Mouse (Mus musculus) T-helper 17 cell (primary cell): ENCODE results near the gene Zfp809.

Experiments used
- in situ Hi-C, 2 experiments: fragments of 300-600 bp; cut with MboI, MseI; formaldehyde crosslinking; loops; 1 replicate in 1 of 2; 2 replicates in 1 of 2; pipeline ENCODE4 v1.15.1; 2025; ENCODE audit warnings: high pct_unique_total_duplicates in 2 of 2

Gene Zfp809

DNA sequence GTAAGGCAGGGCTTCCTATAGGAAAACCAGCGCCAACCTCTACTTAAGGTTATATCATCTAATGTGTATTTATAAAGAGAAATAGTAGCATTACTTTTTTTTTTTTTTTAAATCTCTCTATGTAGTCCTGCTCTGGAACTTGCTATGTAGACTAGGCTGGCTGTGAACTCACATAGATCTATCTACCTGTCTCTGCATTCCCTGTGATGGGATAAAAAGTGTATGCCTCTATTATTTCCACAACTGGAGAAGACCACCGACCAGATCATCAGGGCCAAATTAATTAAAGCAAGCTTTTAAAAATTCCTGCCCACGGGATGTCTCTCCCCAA lies 34.5 kb downstream of the Zfp809 start:
- in situ Hi-C loops = no loop called here

DNA sequence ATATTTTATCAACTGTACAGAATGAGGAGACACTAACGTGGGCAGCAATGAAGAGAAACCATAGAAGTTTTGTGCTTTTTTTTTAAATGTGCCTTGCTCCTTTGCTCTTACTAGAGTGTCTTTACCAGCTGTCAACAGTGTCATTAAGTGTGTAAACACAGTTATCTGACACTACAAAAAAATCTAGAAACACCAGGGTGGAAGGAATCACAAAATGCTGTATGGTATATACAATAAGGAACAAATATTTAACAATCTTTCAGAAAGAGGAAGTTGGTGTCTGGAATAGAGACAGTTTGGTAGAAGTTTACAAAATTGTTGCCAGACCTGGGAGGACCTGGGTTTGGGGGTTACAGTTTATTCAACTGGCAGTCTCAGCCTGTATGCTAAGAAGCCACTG lies 36.1 kb downstream of the Zfp809 start:
- in situ Hi-C loops = no loop called here

- in situ Hi-C loops = no loop called here
Measured at GRCm38 (mm10) chr9:22262611-22263010, 37.1 kb downstream of the Zfp809 start.

GRCm38 (mm10) chr9:22268886-22269285 lies 43.4 kb downstream of the Zfp809 start:
- in situ Hi-C loops = no loop called here

DNA sequence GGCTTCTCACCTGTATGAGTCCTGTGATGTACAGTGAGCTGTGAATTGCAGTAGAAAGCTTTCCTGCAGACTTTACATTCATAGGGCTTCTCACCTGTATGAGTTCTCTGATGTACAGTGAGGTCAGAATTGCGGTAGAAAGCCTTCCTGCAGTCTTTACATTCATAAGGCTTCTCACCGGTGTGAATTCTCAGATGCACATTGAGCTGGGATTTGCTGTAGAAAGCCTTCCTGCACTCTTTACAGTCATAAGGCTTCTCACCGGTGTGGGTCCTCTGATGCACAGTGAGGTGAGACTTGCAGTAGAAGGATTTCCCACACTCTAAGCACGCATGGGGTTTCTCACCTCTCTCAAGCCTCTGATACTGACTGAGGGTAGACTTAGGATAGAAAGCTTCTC lies 53.2 kb downstream of the Zfp809 start:
- in situ Hi-C loops = no loop called here
